Mouse (Mus musculus): ENCODE results near the gene Gtf2ird1.

DNA sequence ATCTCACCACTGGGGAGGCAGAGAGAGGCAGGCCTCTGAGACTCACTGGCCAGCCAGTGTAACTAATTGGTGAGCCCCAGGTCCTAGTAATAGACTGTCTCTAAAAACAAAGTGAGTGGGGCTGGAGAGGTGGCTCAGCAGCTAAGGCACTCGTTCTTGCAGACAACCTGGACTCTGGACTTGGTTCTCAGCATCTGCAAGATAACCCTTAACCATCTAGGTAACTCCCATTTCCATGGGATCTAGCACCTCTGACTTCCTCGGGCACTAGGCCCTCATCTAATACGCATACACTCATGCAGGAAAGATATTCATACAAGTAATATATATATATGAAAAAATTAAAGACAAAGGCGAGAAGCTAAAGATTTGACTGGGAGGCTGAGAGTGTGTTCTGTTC is 26.4 kb downstream of the Gtf2ird1 start:
- no peak for TF ChIP-seq CTCF (conservative IDR thresholded peaks at IDR 0.05; ENCODE audit: low read length)
- TF ChIP-seq NANOG (IDR thresholded peaks at IDR 0.05; ENCODE audit: borderline replicate concordance, low read length), result no peak
- no peak for TF ChIP-seq POU5F1 (IDR thresholded peaks at IDR 0.05; ENCODE audit: borderline replicate concordance, low read length)
